In genomic region chr16:45093137-45093731, GRCm38 (mm10) we compare ENCODE assay signal across 8 mouse cellular contexts. TPM values are rescaled to one million over a fixed set of nuclear protein-coding genes. Genes with fewer than 3 reads are reported as not detected.
DNase-seq lines count a peak whose midpoint lies in the region; ATAC-seq lines count a peak whose summit lies in the region.

Gene Ccdc80, plus strand, starts transcription at chr16:45093402.

- WGBS in embryonic facial prominence, embryonic 11.5 days, result 21% methylated on average over 6 of the region's 6 CpGs
- 25% methylated on average over 6 of the region's 6 CpGs for WGBS in limb, embryonic 10.5 days
- 34% methylated on average over 6 of the region's 6 CpGs for WGBS in neural tube, embryonic 12.5 days

- no peaks in the 10 kb centered on the region for H3K4me1 ChIP-seq in embryonic facial prominence, embryonic 11.5 days (ENCODE audit: control insufficient read depth, insufficient read depth, low read length)
- H3K4me1 ChIP-seq in limb, embryonic 10.5 days, result peaks cover 40% of the 10 kb centered on the region
- H3K4me1 ChIP-seq in neural tube, embryonic 12.5 days, result peaks cover 16% of the 10 kb centered on the region; the same call in 1 of the 2 replicates

- no peak within 1 kb of the TSS; the same call in 1 of the 2 replicates for H3K27ac ChIP-seq in embryonic facial prominence, embryonic 11.5 days (replicated peaks; ENCODE audit: low read depth, low read length)
- H3K27ac ChIP-seq in limb, embryonic 10.5 days, result peak within 1 kb of the TSS; percentile 84
- no peak within 1 kb of the TSS for H3K27ac ChIP-seq in neural tube, embryonic 12.5 days

- no peaks in the 10 kb centered on the region for H3K27me3 ChIP-seq in embryonic facial prominence, embryonic 11.5 days (ENCODE audit: control insufficient read depth, insufficient read depth, low read length)
- H3K27me3 ChIP-seq in limb, embryonic 10.5 days (ENCODE audit: low read depth, poor library complexity, severe bottlenecking), result no peaks in the 10 kb centered on the region
- no peaks in the 10 kb centered on the region for H3K27me3 ChIP-seq in neural tube, embryonic 12.5 days (replicated peaks)

- peak within 1 kb of the TSS; percentile 55 for H3K4me2 ChIP-seq in embryonic facial prominence, embryonic 11.5 days (ENCODE audit: low read depth, low read length)
- H3K4me2 ChIP-seq in neural tube, embryonic 12.5 days (replicated peaks), result peak within 1 kb of the TSS; percentile 56

- peak within 1 kb of the TSS; percentile 45 for H3K9ac ChIP-seq in embryonic facial prominence, embryonic 11.5 days (replicated peaks; ENCODE audit: low read length)
- peak within 1 kb of the TSS; percentile 33 for H3K9ac ChIP-seq in neural tube, embryonic 12.5 days

- ATAC-seq in embryonic facial prominence, embryonic 11.5 days (replicated peaks; ENCODE audit: insufficient number of reproducible peaks, low FRiP score, low TSS enrichment, low read depth), result peak; percentile 53
- ATAC-seq in neural tube, embryonic 12.5 days (ENCODE audit: low FRiP score, low read depth), result no peak

- H3K4me3 ChIP-seq in embryonic facial prominence, embryonic 11.5 days (ENCODE audit: low read depth, low read length), result peak within 1 kb of the TSS; percentile 29
- H3K4me3 ChIP-seq in limb, embryonic 10.5 days, result peak within 1 kb of the TSS; percentile 59
- H3K4me3 ChIP-seq in neural tube, embryonic 12.5 days, result peak within 1 kb of the TSS; percentile 21

- no peaks in the 10 kb centered on the region for H3K9me3 ChIP-seq in embryonic facial prominence, embryonic 11.5 days (replicated peaks; ENCODE audit: control insufficient read depth, low read length)
- H3K9me3 ChIP-seq in limb, embryonic 10.5 days (replicated peaks), result no peaks in the 10 kb centered on the region
- no peaks in the 10 kb centered on the region for H3K9me3 ChIP-seq in neural tube, embryonic 12.5 days

- no peaks in the 10 kb centered on the region for H3K36me3 ChIP-seq in embryonic facial prominence, embryonic 11.5 days (replicated peaks; ENCODE audit: control insufficient read depth, insufficient read depth, low read depth, low read length)
- H3K36me3 ChIP-seq in limb, embryonic 10.5 days, result peaks cover 6% of the 10 kb centered on the region; the same call in 1 of the 2 replicates
- no peaks in the 10 kb centered on the region for H3K36me3 ChIP-seq in neural tube, embryonic 12.5 days

- no peak for DNase-seq in thymus, postnatal 0 days (ENCODE audit: low spot score)
- DNase-seq in thymus, postnatal 25 days, result no peak
- peak; percentile 60 for DNase-seq in embryonic facial prominence, embryonic 11.5 days (ENCODE audit: low spot score)
- DNase-seq in heart, adult 9 months (ENCODE audit: low spot score in 2 of 2), result peak; percentile 50 to 54
- peak; percentile 59 for DNase-seq in limb, embryonic 10.5 days (ENCODE audit: low spot score)
- DNase-seq in cerebellum, postnatal 4 days (ENCODE audit: low spot score in 2 of 2), result no peak
- DNase-seq in right cerebral cortex, adult 2 months (ENCODE audit: low spot score in 2 of 2), result no peak

RNA-seq across cellular contexts. Expression of gene Ccdc80, which starts in this region (rescaled TPM):
- 19.3 and 22.5 TPM in 2 replicates for polyA plus RNA-seq in thymus, postnatal 0 days (2015; fragmentation: Nextera tagmentation; extraction: Ambion mirVana)
- polyA plus RNA-seq in embryonic facial prominence, embryonic 11.5 days (2014; fragmentation: Nextera tagmentation; extraction: Ambion mirVana), result 25.0 and 26.0 TPM in 2 replicates
- polyA plus RNA-seq in limb, embryonic 10.5 days (2016; fragmentation: Nextera tagmentation; extraction: Ambion mirVana), result 24.4 and 35.8 TPM in 2 replicates
- 18.2 and 21.7 TPM in 2 replicates for polyA plus RNA-seq in neural tube, embryonic 12.5 days (2016; fragmentation: Nextera tagmentation; extraction: Ambion mirVana)

Comparison
In these comparisons a context has a peak if more than half of its experiments do, and no peak if none do; other contexts are left out.
1. DNase-seq: peak in embryonic facial prominence, embryonic 11.5 days (single experiment), heart, adult 9 months (2 of 2) and limb, embryonic 10.5 days (single experiment); none in thymus, postnatal 0 days (single experiment), thymus, postnatal 25 days (single experiment), cerebellum, postnatal 4 days (0 of 2) and right cerebral cortex, adult 2 months (0 of 2).
2. Peak in every context shown above with its lines, with median percentiles within 50 percentile points of each other: H3K4me3 ChIP-seq.